Mouse (Mus musculus): Measurements from ENCODE around the gene Fam189a1.

The Fam189a1 gene

GRCm38 (mm10) chr7:64872743-64873241 is 283.6 kb downstream of the Fam189a1 start, which contains the start of gene Nsmce3:
Nsmce3 (minus strand) TSS chr7:64872997.
- peak; percentile 97 for DNase-seq

GRCm38 (mm10) chr7:64871987-64872742 is 284.2 kb downstream of the Fam189a1 start:
- no peak for DNase-seq

- DNase-seq, result no peak
Measured at GRCm38 (mm10) chr7:64869549-64870065, 286.8 kb downstream of the Fam189a1 start.

- no peak for DNase-seq
Measured at GRCm38 (mm10) chr7:64863538-64863937, 292.8 kb downstream of the Fam189a1 start.

- no peak for DNase-seq
Measured at GRCm38 (mm10) chr7:64862978-64863377, 293.4 kb downstream of the Fam189a1 start.

GRCm38 (mm10) chr7:64856526-64857082 is 299.8 kb downstream of the Fam189a1 start:
- DNase-seq, result no peak

- DNase-seq, result peak; percentile 15
Measured at GRCm38 (mm10) chr7:64855976-64856375, 300.4 kb downstream of the Fam189a1 start.

GRCm38 (mm10) chr7:64855389-64855927 is 300.9 kb downstream of the Fam189a1 start:
- DNase-seq, result peak; percentile 14

- peak; percentile 30 for DNase-seq
Measured at GRCm38 (mm10) chr7:64850791-64851190, 305.6 kb downstream of the Fam189a1 start.

- no peak for DNase-seq
Measured at GRCm38 (mm10) chr7:64847366-64847899, 308.9 kb downstream of the Fam189a1 start.

- DNase-seq, result no peak
Measured at GRCm38 (mm10) chr7:64846061-64846460, 310.3 kb downstream of the Fam189a1 start.

GRCm38 (mm10) chr7:64840946-64841659 is 315.3 kb downstream of the Fam189a1 start:
- DNase-seq, result no peak

GRCm38 (mm10) chr7:64840576-64840895 is 315.8 kb downstream of the Fam189a1 start:
- no peak for DNase-seq

GRCm38 (mm10) chr7:64839801-64840575 is 316.4 kb downstream of the Fam189a1 start:
- peak; percentile 88 for DNase-seq

- DNase-seq, result no peak
Measured at GRCm38 (mm10) chr7:64839281-64839680, 317.1 kb downstream of the Fam189a1 start.

- no peak for DNase-seq
Measured at GRCm38 (mm10) chr7:64830214-64830995, 326.0 kb downstream of the Fam189a1 start.

- DNase-seq, result no peak
Measured at GRCm38 (mm10) chr7:64821081-64821480, 335.3 kb downstream of the Fam189a1 start.

- DNase-seq, result peak; percentile 21
Measured at GRCm38 (mm10) chr7:64819683-64820082, 336.7 kb downstream of the Fam189a1 start.

GRCm38 (mm10) chr7:64808876-64809275 is 347.5 kb downstream of the Fam189a1 start:
- no peak for DNase-seq

- DNase-seq, result no peak
Measured at GRCm38 (mm10) chr7:64805100-64805499, 351.3 kb downstream of the Fam189a1 start.

GRCm38 (mm10) chr7:64795554-64795953 is 360.8 kb downstream of the Fam189a1 start:
- DNase-seq, result no peak
